ENCODE assay signal across 7 mouse cellular contexts in the genomic region with DNA sequence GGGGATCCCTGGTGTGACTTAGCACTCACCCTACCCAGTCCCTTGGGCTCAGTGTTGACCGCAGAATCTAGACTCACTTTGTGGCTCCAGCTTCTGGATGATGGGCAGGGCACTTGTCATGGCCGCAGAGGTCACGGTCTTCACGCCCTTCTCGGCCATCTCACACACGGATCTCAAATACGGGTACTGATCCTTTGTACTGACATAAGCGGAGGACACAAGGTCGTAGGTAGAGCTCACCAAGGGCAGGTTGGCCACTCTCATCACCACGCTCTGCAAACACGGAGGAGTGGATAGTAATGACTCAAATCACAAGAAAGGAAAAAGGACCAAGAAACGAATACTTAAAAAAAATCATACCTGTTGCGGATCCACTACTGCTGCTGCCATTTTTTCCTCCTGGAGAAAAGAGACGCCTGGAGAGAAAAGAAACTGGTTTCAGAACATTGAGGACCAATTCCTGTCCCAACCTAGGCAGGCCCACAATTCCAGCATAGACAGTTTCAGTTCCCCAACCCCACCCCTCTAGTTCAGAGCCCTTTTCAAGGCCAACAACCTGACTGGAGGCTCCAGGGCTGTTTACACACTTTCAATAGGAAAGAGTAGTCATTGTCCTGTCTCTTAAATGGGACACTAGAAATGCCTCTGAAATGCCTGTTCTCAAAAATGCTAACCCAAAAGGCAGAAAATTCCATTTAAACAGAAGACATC. TPM values are rescaled to one million over a fixed set of nuclear protein-coding genes. Genes with fewer than 3 reads are reported as not detected.
DNase-seq lines count a peak whose midpoint lies in the region; ATAC-seq and TF ChIP-seq lines count a peak whose summit lies in the region.

No protein-coding gene starts in this region.

- peaks cover 56% of the 10 kb centered on the region for H3K79me2 ChIP-seq in C2C12 (ENCODE audit: control insufficient read depth, insufficient read depth)

- H3K36me3 ChIP-seq in C2C12 (ENCODE audit: control insufficient read depth, insufficient read depth) (peaks cover 49% of the 10 kb centered on the region), E14TG2a.4 (ENCODE audit: insufficient read depth, low read length) (peaks cover 9% of the 10 kb centered on the region; the same call in 1 of the 2 replicates)
- H3K36me3 ChIP-seq in hindbrain, embryonic 10.5 days: peaks cover 42% of the 10 kb centered on the region
- peaks cover 36% of the 10 kb centered on the region for H3K36me3 ChIP-seq in liver, postnatal 0 days (replicated peaks; ENCODE audit: insufficient read depth, low read length)

- no peaks in the 10 kb centered on the region for H3K9me3 ChIP-seq in E14TG2a.4 (ENCODE audit: low read length)
- H3K9me3 ChIP-seq in hindbrain, embryonic 10.5 days: no peaks in the 10 kb centered on the region
- no peaks in the 10 kb centered on the region for H3K9me3 ChIP-seq in liver, postnatal 0 days (ENCODE audit: low read length)

- 91% methylated on average over 14 of the region's 14 CpGs for WGBS in hindbrain, embryonic 10.5 days
- WGBS in liver, postnatal 0 days (ENCODE audit: insufficient replicate concordance): 71% methylated on average over 14 of the region's 14 CpGs

- peak overlapping the region; percentile 81 for H3K4me2 ChIP-seq in liver, postnatal 0 days (ENCODE audit: low read depth, low read length)

- no peak for TF ChIP-seq EP300 in liver, postnatal 0 days (IDR thresholded peaks at IDR 0.05; ENCODE audit: low read depth)

- no peak for ATAC-seq in liver, postnatal 0 days

- DNase-seq in hindbrain, embryonic 10.5 days (ENCODE audit: low spot score): no peak
- DNase-seq in liver, postnatal 0 days: no peak
- no peak for DNase-seq in embryo, embryonic 11 days
- no peak for DNase-seq in urinary bladder, postnatal 14 days (ENCODE audit: low spot score)
- DNase-seq in cerebellum, postnatal 4 days (ENCODE audit: low spot score in 2 of 2): no peak

- H3K9ac ChIP-seq in liver, postnatal 0 days (replicated peaks): peak overlapping the region; percentile 92

- TF ChIP-seq CTCF in C2C12 (IDR thresholded peaks at IDR 0.05; ENCODE audit: control insufficient read depth, insufficient read depth, insufficient read length) (no peak), E14TG2a.4 (conservative IDR thresholded peaks at IDR 0.05; ENCODE audit: low read length) (no peak)
- TF ChIP-seq CTCF in liver, postnatal 0 days (IDR thresholded peaks at IDR 0.05; ENCODE audit: low read depth): no peak

- peak overlapping the region; percentile 55 for H3K4me3 ChIP-seq in C2C12 (ENCODE audit: insufficient read depth, poor library complexity, severe bottlenecking)
- H3K4me3 ChIP-seq in E14TG2a.4 (replicated peaks; ENCODE audit: low read length): peak overlapping the region; percentile 80
- peak overlapping the region; percentile 72 for H3K4me3 ChIP-seq in hindbrain, embryonic 10.5 days
- H3K4me3 ChIP-seq in liver, postnatal 0 days (ENCODE audit: low read depth, low read length): peak overlapping the region; percentile 91

- H3ac ChIP-seq in C2C12 (ENCODE audit: control insufficient read depth, insufficient read length, low read depth): no peak overlapping the region

- peaks cover 55% of the 10 kb centered on the region for H3K4me1 ChIP-seq in E14TG2a.4 (replicated peaks; ENCODE audit: low read depth, low read length)
- peaks cover 35% of the 10 kb centered on the region for H3K4me1 ChIP-seq in hindbrain, embryonic 10.5 days (replicated peaks)
- H3K4me1 ChIP-seq in liver, postnatal 0 days (ENCODE audit: insufficient read depth): peaks cover 71% of the 10 kb centered on the region

- H3K27ac ChIP-seq in hindbrain, embryonic 10.5 days: peak overlapping the region; percentile 95
- peak overlapping the region; percentile 98 for H3K27ac ChIP-seq in liver, postnatal 0 days (ENCODE audit: low read depth)

- H3K27me3 ChIP-seq in C2C12 (ENCODE audit: control insufficient read depth, insufficient read depth, insufficient read length): no peaks in the 10 kb centered on the region
- no peaks in the 10 kb centered on the region for H3K27me3 ChIP-seq in E14TG2a.4 (ENCODE audit: insufficient read depth, low read length)
- H3K27me3 ChIP-seq in hindbrain, embryonic 10.5 days (ENCODE audit: insufficient read depth, poor library complexity, severe bottlenecking): no peaks in the 10 kb centered on the region
- H3K27me3 ChIP-seq in liver, postnatal 0 days (ENCODE audit: insufficient read depth, low read length): no peaks in the 10 kb centered on the region

- peaks cover 34% of the 10 kb centered on the region for H3K79me3 ChIP-seq in C2C12 (ENCODE audit: low read depth)

TF ChIP-seq in C2C12, 6 proteins besides CTCF, POLR2A, EP300 and RAD21:
- TF ChIP-seq MYOG (IDR thresholded peaks at IDR 0.05; ENCODE audit: control insufficient read depth, extremely low read depth, insufficient read length): no peak
- TF ChIP-seq USF1 (IDR thresholded peaks at IDR 0.05; ENCODE audit: low read depth): no peak
- TF ChIP-seq MAX (IDR thresholded peaks at IDR 0.05): no peak
- no peak for TF ChIP-seq FOSL1 (IDR thresholded peaks at IDR 0.05; ENCODE audit: insufficient read depth, low read length, poor library complexity, severe bottlenecking)
- no peak for TF ChIP-seq CEBPB (IDR thresholded peaks at IDR 0.05; ENCODE audit: low read depth)
- TF ChIP-seq MYOD1 (IDR thresholded peaks at IDR 0.05; ENCODE audit: control insufficient read depth, insufficient read length, low read depth): no peak

RNA-seq across cellular contexts. Expression of a gene that starts 1.4 kb away (rescaled TPM):
- polyA plus RNA-seq in C2C12 (2012; fragmentation: generic; extraction: Trizol): 537 TPM
- polyA plus RNA-seq in hindbrain, embryonic 10.5 days (2016; fragmentation: Nextera tagmentation; extraction: Ambion mirVana): 84.7 and 88.9 TPM in 2 replicates
- 451 and 487 TPM in 2 replicates for polyA plus RNA-seq in liver, postnatal 0 days (2015; fragmentation: Nextera tagmentation; extraction: Ambion mirVana)

RNA-seq across cellular contexts. Expression of a gene that starts 56.6 kb away (rescaled TPM):
- 7.6 TPM for polyA plus RNA-seq in C2C12 (2012; fragmentation: generic; extraction: Trizol)
- 21.0 and 27.9 TPM in 2 replicates for polyA plus RNA-seq in hindbrain, embryonic 10.5 days (2016; fragmentation: Nextera tagmentation; extraction: Ambion mirVana)
- polyA plus RNA-seq in liver, postnatal 0 days (2015; fragmentation: Nextera tagmentation; extraction: Ambion mirVana): 4.4 and 5.9 TPM in 2 replicates
